Mouse (Mus musculus): Measurements from ENCODE around the gene Fut1. TPM values are rescaled to one million over a fixed set of nuclear protein-coding genes. Genes with fewer than 3 reads are reported as not detected.
A peak's percentile ranks its signal among the peaks of the same experiment; 100 is the strongest.

The Fut1 gene
- polyA plus RNA-seq, 1 experiment, result not detected

DNA sequence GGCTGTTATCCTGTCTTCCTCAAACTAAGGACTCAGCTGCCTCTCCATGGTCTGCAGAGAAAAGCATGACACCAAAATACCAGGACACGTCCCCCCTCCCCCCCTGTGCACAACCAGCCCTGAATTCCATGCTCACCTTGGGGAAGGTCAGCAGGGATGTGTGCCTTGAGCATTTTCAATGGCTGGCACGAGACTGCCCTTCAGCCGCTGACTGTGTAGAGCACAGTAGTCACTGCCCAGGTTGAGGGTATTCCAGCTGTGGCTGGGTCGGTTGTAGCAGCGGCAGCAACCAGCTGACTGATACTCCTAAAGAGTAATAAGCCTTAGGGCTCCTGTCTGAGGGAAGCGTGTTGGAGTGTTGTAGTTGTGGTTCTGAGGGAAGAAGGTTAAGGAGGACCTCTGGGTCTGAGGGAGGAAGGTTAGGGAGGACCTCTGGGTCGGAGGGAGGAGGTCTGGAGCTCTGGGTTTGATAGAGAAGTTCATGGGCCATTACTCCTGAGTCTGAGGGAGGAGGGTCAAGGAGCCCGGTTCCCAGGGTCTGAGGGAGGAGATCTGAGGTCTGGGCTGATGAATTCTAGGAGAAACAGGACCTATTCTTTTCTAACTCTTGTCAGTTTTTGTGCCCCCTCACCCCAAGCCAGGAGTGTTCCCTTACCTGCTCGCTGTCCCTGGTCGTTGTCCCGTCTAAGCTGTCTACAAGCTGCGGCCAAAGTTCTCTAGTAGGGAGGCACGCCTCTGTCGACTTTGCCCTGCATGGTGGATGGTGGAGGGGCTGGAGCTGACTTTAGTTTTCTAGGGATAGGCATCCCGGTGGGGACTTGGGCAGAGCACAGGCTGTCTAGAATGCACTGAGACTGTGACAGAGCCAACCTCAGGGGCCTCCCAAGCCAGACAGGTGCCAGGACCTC is 42.4 kb upstream of the Fut1 start:
- no peak overlapping the region for H3K27ac ChIP-seq (ENCODE audit: control insufficient read depth, insufficient read depth, low read depth, low read length, poor library complexity)
- WGBS, result 87% methylated on average over 15 of the region's 15 CpGs
- TF ChIP-seq CTCF (IDR thresholded peaks at IDR 0.05; ENCODE audit: control insufficient read depth, insufficient read depth, low read length), result no peak
- TF ChIP-seq POLR2A (IDR thresholded peaks at IDR 0.05; ENCODE audit: borderline replicate concordance, control insufficient read depth, low read depth, low read length), result no peak
- no peak overlapping the region for H3K4me3 ChIP-seq (replicated peaks; ENCODE audit: control insufficient read depth, low read depth, low read length)
- peaks cover 4% of the 10 kb centered on the region; the same call in 1 of the 2 replicates for H3K4me1 ChIP-seq (ENCODE audit: control insufficient read depth, insufficient read depth, low read length)

GRCm38 (mm10) chr7:45585923-45586322 is 31.2 kb upstream of the Fut1 start:
- TF ChIP-seq CTCF (IDR thresholded peaks at IDR 0.05; ENCODE audit: control insufficient read depth, insufficient read depth, low read length) (no peak), POLR2A (IDR thresholded peaks at IDR 0.05; ENCODE audit: borderline replicate concordance, control insufficient read depth, low read depth, low read length) (no peak)
- no peaks in the 10 kb centered on the region; the same call in 1 of the 2 replicates for H3K4me1 ChIP-seq (ENCODE audit: control insufficient read depth, insufficient read depth, low read length)
- H3K4me3 ChIP-seq (replicated peaks; ENCODE audit: control insufficient read depth, low read depth, low read length), result no peak overlapping the region
- H3K27ac ChIP-seq (ENCODE audit: control insufficient read depth, insufficient read depth, low read depth, low read length, poor library complexity), result no peak overlapping the region
- 71% methylated on average over 6 of the region's 6 CpGs for WGBS

DNA sequence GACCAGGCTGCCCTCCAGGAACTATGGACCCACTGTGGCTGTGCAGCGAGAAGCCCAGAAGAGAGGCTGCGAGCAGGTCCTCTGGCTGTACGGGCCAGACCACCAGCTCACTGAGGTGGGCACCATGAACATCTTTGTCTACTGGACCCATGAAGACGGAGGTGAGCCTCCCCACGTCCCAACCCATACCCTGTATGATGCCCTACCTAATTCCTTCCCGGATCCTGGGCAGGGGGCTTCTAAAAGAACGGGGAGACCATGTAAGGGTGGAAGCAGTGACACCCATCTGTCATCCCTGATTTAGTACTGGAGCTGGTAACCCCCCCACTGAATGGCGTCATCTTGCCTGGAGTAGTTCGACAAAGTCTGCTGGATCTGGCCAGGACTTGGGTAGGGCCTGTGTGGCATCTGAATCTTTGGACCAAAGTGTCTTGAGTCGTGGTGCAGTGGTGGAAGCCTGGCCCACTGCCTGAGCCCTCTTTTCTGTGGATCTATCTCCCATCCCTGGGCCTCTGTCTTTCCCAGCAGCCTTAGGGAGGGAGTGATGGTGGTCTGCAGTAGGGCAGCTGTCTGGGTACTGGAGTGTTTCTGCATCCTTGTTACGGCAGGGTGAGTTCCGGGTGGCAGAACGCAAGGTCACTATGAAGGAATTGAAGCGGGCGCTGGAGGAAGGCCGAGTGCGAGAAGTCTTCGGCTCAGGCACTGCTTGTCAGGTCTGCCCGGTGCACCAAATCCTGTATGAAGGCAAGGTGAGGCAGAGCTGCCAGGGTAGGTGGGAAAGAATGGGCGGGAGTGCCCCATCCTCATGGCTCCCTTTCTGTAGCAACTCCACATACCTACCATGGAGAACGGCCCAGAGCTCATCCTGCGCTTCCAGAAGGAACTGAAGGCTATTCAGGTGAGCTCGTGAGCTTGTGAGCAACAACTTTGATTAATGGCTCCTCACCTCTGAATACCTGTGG is 29.2 kb upstream of the Fut1 start:
- Histone ChIP-seq H3K4me3 (replicated peaks; ENCODE audit: control insufficient read depth, low read depth, low read length) (no peak overlapping the region), H3K27ac (ENCODE audit: control insufficient read depth, insufficient read depth, low read depth, low read length, poor library complexity) (no peak overlapping the region), H3K4me1 (ENCODE audit: control insufficient read depth, insufficient read depth, low read length) (no peaks in the 10 kb centered on the region; the same call in 1 of the 2 replicates)
- TF ChIP-seq CTCF (IDR thresholded peaks at IDR 0.05; ENCODE audit: control insufficient read depth, insufficient read depth, low read length) (no peak), POLR2A (IDR thresholded peaks at IDR 0.05; ENCODE audit: borderline replicate concordance, control insufficient read depth, low read depth, low read length) (no peak)
- WGBS, result 93% methylated on average over 23 of the region's 23 CpGs

DNA sequence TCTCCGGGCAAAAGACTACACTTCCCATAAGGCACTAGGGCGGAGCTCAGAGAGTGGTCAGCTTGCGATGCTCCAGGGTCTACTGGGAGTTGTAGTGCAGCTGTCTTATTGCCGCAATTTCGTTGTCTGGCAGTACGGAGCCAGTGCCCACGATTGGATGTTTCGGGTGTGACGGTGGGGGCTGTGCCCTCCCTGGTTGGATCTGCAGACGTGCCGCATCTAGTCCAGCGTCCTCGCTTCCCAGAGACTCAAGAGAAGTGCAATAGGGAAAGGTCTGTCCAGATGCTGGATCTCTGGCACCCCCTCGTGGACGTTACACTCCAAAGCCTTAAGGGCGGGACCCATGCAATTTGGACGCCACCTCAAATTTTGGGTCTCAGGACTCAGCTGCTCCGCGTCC is 27.9 kb upstream of the Fut1 start:
- Histone ChIP-seq H3K4me3 (replicated peaks; ENCODE audit: control insufficient read depth, low read depth, low read length) (peak overlapping the region; percentile 69), H3K4me1 (ENCODE audit: control insufficient read depth, insufficient read depth, low read length) (no peaks in the 10 kb centered on the region; the same call in 1 of the 2 replicates), H3K27ac (ENCODE audit: control insufficient read depth, insufficient read depth, low read depth, low read length, poor library complexity) (no peak overlapping the region)
- TF ChIP-seq CTCF (IDR thresholded peaks at IDR 0.05; ENCODE audit: control insufficient read depth, insufficient read depth, low read length), result peak; percentile 87
- TF ChIP-seq POLR2A (IDR thresholded peaks at IDR 0.05; ENCODE audit: borderline replicate concordance, control insufficient read depth, low read depth, low read length), result peak; percentile 16; the same call in 1 of the 2 replicates
- WGBS, result 6% methylated on average over 19 of the region's 19 CpGs

DNA sequence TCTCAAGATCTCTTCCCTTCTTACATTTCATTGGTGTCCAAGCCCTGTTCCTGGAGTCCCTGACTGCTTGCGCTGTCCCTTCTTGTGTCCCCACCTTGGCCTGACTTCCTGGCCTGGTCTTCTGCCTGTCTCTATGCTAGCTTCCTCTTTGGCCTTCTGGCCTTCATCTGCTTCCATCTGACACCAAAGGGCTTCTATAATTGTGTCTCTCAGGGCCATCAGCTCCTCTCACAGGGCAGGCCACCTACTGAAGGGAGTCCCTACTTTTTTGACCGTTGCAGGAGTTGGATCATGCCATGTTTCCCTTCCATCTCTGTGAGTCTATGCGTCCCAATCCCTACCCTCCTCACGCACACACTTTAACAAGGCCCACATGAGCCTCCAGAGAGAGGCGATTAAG is 27.2 kb upstream of the Fut1 start:
- Histone ChIP-seq H3K4me1 (ENCODE audit: control insufficient read depth, insufficient read depth, low read length) (no peaks in the 10 kb centered on the region; the same call in 1 of the 2 replicates), H3K27ac (ENCODE audit: control insufficient read depth, insufficient read depth, low read depth, low read length, poor library complexity) (no peak overlapping the region), H3K4me3 (replicated peaks; ENCODE audit: control insufficient read depth, low read depth, low read length) (no peak overlapping the region)
- TF ChIP-seq CTCF (IDR thresholded peaks at IDR 0.05; ENCODE audit: control insufficient read depth, insufficient read depth, low read length), result no peak
- TF ChIP-seq POLR2A (IDR thresholded peaks at IDR 0.05; ENCODE audit: borderline replicate concordance, control insufficient read depth, low read depth, low read length), result no peak
- WGBS, result 79% methylated on average over 5 of the region's 5 CpGs

DNA sequence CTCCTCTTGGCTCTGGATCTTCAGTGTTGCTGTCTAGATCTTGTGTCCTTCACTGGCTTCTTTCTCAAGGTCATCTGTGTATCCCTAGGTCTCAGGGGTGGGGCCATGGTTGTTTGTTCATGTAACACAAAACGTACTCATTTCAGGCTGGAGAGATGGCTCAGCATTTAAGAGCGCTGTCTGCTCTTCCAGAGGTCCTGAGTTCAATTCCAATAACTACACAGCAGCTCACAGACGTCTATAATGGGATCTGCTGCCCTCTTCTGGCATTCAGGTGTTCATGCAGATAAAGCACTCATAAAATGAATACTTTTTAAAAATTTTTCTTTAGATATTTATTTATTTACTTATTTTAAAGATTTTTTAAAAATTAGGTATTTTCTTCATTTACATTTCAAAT is 26.2 kb upstream of the Fut1 start:
- H3K27ac ChIP-seq (ENCODE audit: control insufficient read depth, insufficient read depth, low read depth, low read length, poor library complexity), result no peak overlapping the region
- no peak overlapping the region for H3K4me3 ChIP-seq (replicated peaks; ENCODE audit: control insufficient read depth, low read depth, low read length)
- TF ChIP-seq POLR2A (IDR thresholded peaks at IDR 0.05; ENCODE audit: borderline replicate concordance, control insufficient read depth, low read depth, low read length) (no peak), CTCF (IDR thresholded peaks at IDR 0.05; ENCODE audit: control insufficient read depth, insufficient read depth, low read length) (no peak)
- WGBS, result 60% methylated on average over 3 of the region's 3 CpGs
- H3K4me1 ChIP-seq (ENCODE audit: control insufficient read depth, insufficient read depth, low read length), result no peaks in the 10 kb centered on the region; the same call in 1 of the 2 replicates

DNA sequence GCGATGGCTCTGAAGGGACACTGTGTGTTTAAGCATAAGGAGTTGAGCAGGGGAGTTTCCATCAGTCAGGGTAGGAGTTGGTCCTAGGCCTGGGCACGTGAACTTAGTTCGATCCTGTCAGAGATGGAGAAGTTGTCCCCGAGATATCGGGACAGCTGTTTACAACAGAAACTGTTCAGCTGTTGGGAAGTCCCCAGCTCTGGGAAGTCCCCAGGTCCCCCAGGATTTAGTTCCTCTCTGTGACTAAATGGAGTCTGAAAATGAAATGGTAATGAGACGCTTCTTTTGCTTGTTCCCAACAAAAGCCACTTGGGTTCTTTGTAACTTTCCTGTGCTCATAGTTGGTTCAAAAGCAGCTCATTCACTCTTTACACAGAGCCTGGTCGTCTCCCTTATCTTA is 25.2 kb upstream of the Fut1 start:
- H3K27ac ChIP-seq (ENCODE audit: control insufficient read depth, insufficient read depth, low read depth, low read length, poor library complexity), result no peak overlapping the region; the same call in 1 of the 2 replicates

More for the DNA sequence above, 25.2 kb upstream of the Fut1 start:
- Histone ChIP-seq H3K4me1 (ENCODE audit: control insufficient read depth, insufficient read depth, low read length) (no peaks in the 10 kb centered on the region; the same call in 1 of the 2 replicates), H3K4me3 (replicated peaks; ENCODE audit: control insufficient read depth, low read depth, low read length) (no peak overlapping the region)
- TF ChIP-seq CTCF (IDR thresholded peaks at IDR 0.05; ENCODE audit: control insufficient read depth, insufficient read depth, low read length) (no peak), POLR2A (IDR thresholded peaks at IDR 0.05; ENCODE audit: borderline replicate concordance, control insufficient read depth, low read depth, low read length) (no peak)
- 24% methylated on average over 7 of the region's 7 CpGs for WGBS

All from bone marrow, adult 2 months (tissue).